Mouse (Mus musculus) hindbrain, embryonic 14.5 days (tissue): Measurements from ENCODE around the gene Rrm1. TPM values are rescaled to one million over a fixed set of nuclear protein-coding genes. Genes with fewer than 3 reads are reported as not detected.
A peak's percentile ranks its signal among the peaks of the same experiment; 100 is the strongest.
"Not testable (repeated sequence)": the region's sequence is repeated elsewhere in the genome, so short reads cannot be mapped to it uniquely, and the experiment has no call there.

Experiments used
- ATAC-seq: fragments of 200-750 bp; cut with Nextera tagmentation; 2 replicates; pipeline ENCODE4 v1.8.0; 2017; ENCODE audit warnings: moderate number of reproducible peaks, mild to moderate bottlenecking, moderate TSS enrichment, moderate library complexity; ENCODE audit not compliant: low FRiP score
- DNase-seq: peaks from one replicate; pipeline ENCODE4 v3.0.0-alpha.2; 2015; ENCODE audit warnings: low spot score
- H3K27ac ChIP-seq: fragments of 300-500 bp; sonication (generic); 2 replicates; pipeline ENCODE4 v1.5.1; 2014; ENCODE audit warnings: mild to moderate bottlenecking, moderate library complexity
- H3K27me3 ChIP-seq: fragments of 300-500 bp; sonication (generic); 2 replicates; pipeline ENCODE4 v1.6.1; 2014; ENCODE audit warnings: mild to moderate bottlenecking, low read length, mixed read lengths; ENCODE audit not compliant: control insufficient read depth, insufficient read depth
- H3K36me3 ChIP-seq: fragments of 300-500 bp; sonication (generic); replicated peaks from 2 replicates; pipeline ENCODE4 v1.6.1; 2014; ENCODE audit not compliant: control insufficient read depth, insufficient read depth
- H3K4me1 ChIP-seq: fragments of 300-500 bp; sonication (generic); replicated peaks from 2 replicates; pipeline ENCODE4 v1.6.1; 2014; ENCODE audit warnings: antibody characterized with exemption, low read length, mixed read lengths; ENCODE audit not compliant: control insufficient read depth, insufficient read depth
- H3K4me2 ChIP-seq: fragments of 300-500 bp; sonication (generic); replicated peaks from 2 replicates; pipeline ENCODE4 v1.6.1; 2014; ENCODE audit warnings: mild to moderate bottlenecking, moderate library complexity
- H3K4me3 ChIP-seq: fragments of 300-500 bp; sonication (generic); replicated peaks from 2 replicates; pipeline ENCODE4 v1.5.1; 2014; ENCODE audit warnings: mild to moderate bottlenecking, low read length
- H3K9ac ChIP-seq: fragments of 300-500 bp; sonication (generic); 2 replicates; pipeline ENCODE4 v1.6.1; 2014
- H3K9me3 ChIP-seq: fragments of 300-500 bp; sonication (generic); 2 replicates; pipeline ENCODE4 v1.6.1; 2016; ENCODE audit warnings: low read length; ENCODE audit not compliant: control insufficient read depth
- WGBS: fragments of 180-500 bp; shearing (Covaris S2); extraction: QIAGEN DNeasy Blood & Tissue Kit; methylation state at CpG from one replicate; pipeline ENCODE4 v1.1.7; 2014; 5-methylcytosine and 5-hydroxymethylcytosine counted together
- polyA plus RNA-seq: library from polyadenylated mRNA; unstranded; fragments of >200 nt; fragmentation: Nextera tagmentation; extraction: Ambion mirVana; gene quantifications from 2 replicates; pipeline ENCODE4 v1.2.1, GENCODE M21; 2014

The Rrm1 gene
- polyA plus RNA-seq, 1 experiment from 2014 or later: 44.1 TPM

- Histone ChIP-seq H3K4me1 (no peaks in the 10 kb centered on the region), H3K27ac (no peak within 1 kb of the TSS), H3K36me3 (no peaks in the 10 kb centered on the region), H3K4me3 (no peak within 1 kb of the TSS), H3K27me3 (no peaks in the 10 kb centered on the region), H3K9ac (no peak within 1 kb of the TSS), H3K9me3 (no peaks in the 10 kb centered on the region), H3K4me2 (no peak within 1 kb of the TSS)
- ATAC-seq (no peak), DNase-seq (no peak)
- WGBS: 94% methylated on average over 4 of the region's 4 CpGs
Observed at GRCm38 (mm10) chr7:102481579-102481978, 40.1 kb downstream of the Rrm1 start, which contains the start of gene Olfr543. Gene Olfr543, minus strand, starts transcription at chr7:102481679.

GRCm38 (mm10) chr7:102483665-102484064 is 42.2 kb downstream of the Rrm1 start:
- ATAC-seq (no peak), DNase-seq (no peak)
- Histone ChIP-seq H3K4me3 (no peak overlapping the region), H3K36me3 (no peaks in the 10 kb centered on the region), H3K9ac (no peak overlapping the region), H3K4me2 (no peak overlapping the region), H3K27me3 (no peaks in the 10 kb centered on the region), H3K4me1 (no peaks in the 10 kb centered on the region), H3K27ac (no peak overlapping the region), H3K9me3 (no peaks in the 10 kb centered on the region)
- 95% methylated on average over 2 of the region's 2 CpGs for WGBS

GRCm38 (mm10) chr7:102484766-102485165 is 43.3 kb downstream of the Rrm1 start:
- not testable (repeated sequence) for H3K4me2 ChIP-seq, H3K27me3 ChIP-seq, H3K9me3 ChIP-seq, ATAC-seq, H3K27ac ChIP-seq, H3K36me3 ChIP-seq, H3K4me1 ChIP-seq, DNase-seq, H3K9ac ChIP-seq, H3K4me3 ChIP-seq
- 71% methylated on average over 6 of the region's 8 CpGs for WGBS

GRCm38 (mm10) chr7:102486105-102486504 is 44.6 kb downstream of the Rrm1 start:
- no peak overlapping the region for H3K4me2 ChIP-seq
- WGBS: 83% methylated on average over 1 of the region's 1 CpGs
- ATAC-seq (no peak), DNase-seq (no peak)
- no peak overlapping the region for H3K4me3 ChIP-seq
- H3K27me3 ChIP-seq: no peaks in the 10 kb centered on the region
- no peak overlapping the region for H3K9ac ChIP-seq
- H3K9me3 ChIP-seq: no peaks in the 10 kb centered on the region
- H3K4me1 ChIP-seq: no peaks in the 10 kb centered on the region
- H3K27ac ChIP-seq: no peak overlapping the region
- H3K36me3 ChIP-seq: no peaks in the 10 kb centered on the region

GRCm38 (mm10) chr7:102488161-102488560 is 46.7 kb downstream of the Rrm1 start, which contains the start of gene Olfr544:
Gene Olfr544, minus strand, starts transcription at chr7:102488313.
- ATAC-seq (no peak), DNase-seq (no peak)
- Histone ChIP-seq H3K9ac (no peak within 1 kb of the TSS), H3K4me1 (no peaks in the 10 kb centered on the region), H3K27ac (no peak within 1 kb of the TSS), H3K4me3 (no peak within 1 kb of the TSS), H3K27me3 (no peaks in the 10 kb centered on the region), H3K4me2 (no peak within 1 kb of the TSS), H3K36me3 (no peaks in the 10 kb centered on the region), H3K9me3 (no peaks in the 10 kb centered on the region)
- 61% methylated on average over 1 of the region's 1 CpGs for WGBS

- H3K27ac ChIP-seq, ATAC-seq, H3K4me1 ChIP-seq, H3K4me2 ChIP-seq, H3K4me3 ChIP-seq, DNase-seq, H3K27me3 ChIP-seq, H3K9ac ChIP-seq, H3K36me3 ChIP-seq, H3K9me3 ChIP-seq: not testable (repeated sequence)
- WGBS: 61% methylated on average over 7 of the region's 7 CpGs
Observed at GRCm38 (mm10) chr7:102494416-102494815, 52.9 kb downstream of the Rrm1 start.

- WGBS: 67% methylated on average over 3 of the region's 3 CpGs
- Histone ChIP-seq H3K36me3 (no peaks in the 10 kb centered on the region), H3K27ac (no peak within 1 kb of the TSS), H3K27me3 (no peaks in the 10 kb centered on the region), H3K9ac (no peak within 1 kb of the TSS), H3K4me1 (no peaks in the 10 kb centered on the region), H3K4me3 (no peak within 1 kb of the TSS), H3K9me3 (no peaks in the 10 kb centered on the region), H3K4me2 (no peak within 1 kb of the TSS)
- ATAC-seq (no peak), DNase-seq (no peak)
Observed at GRCm38 (mm10) chr7:102499473-102499872, 58.0 kb downstream of the Rrm1 start, which contains the start of gene Olfr545. Gene Olfr545, minus strand, starts transcription at chr7:102499573.

GRCm38 (mm10) chr7:102501986-102502385 is 60.5 kb downstream of the Rrm1 start:
- no peaks in the 10 kb centered on the region for H3K36me3 ChIP-seq
- ATAC-seq (no peak), DNase-seq (no peak)
- WGBS: 78% methylated on average over 5 of the region's 5 CpGs
- no peak overlapping the region for H3K9ac ChIP-seq
- H3K4me2 ChIP-seq: no peak overlapping the region
- H3K27me3 ChIP-seq: no peaks in the 10 kb centered on the region
- no peak overlapping the region for H3K27ac ChIP-seq
- no peaks in the 10 kb centered on the region for H3K4me1 ChIP-seq
- no peaks in the 10 kb centered on the region for H3K9me3 ChIP-seq
- H3K4me3 ChIP-seq: no peak overlapping the region

- H3K36me3 ChIP-seq: no peaks in the 10 kb centered on the region
- DNase-seq (peak; percentile 82), ATAC-seq (peak; percentile 81)
Observed at GRCm38 (mm10) chr7:102506848-102507247, 65.4 kb downstream of the Rrm1 start.

GRCm38 (mm10) chr7:102508066-102508465 is 66.6 kb downstream of the Rrm1 start:
- Histone ChIP-seq H3K4me1 (no peaks in the 10 kb centered on the region), H3K27me3 (0 out of 2 replicates have a peak, but pooled peaks cover 2% of the 10 kb centered on the region), H3K9me3 (no peaks in the 10 kb centered on the region), H3K9ac (no peak overlapping the region), H3K4me3 (no peak overlapping the region), H3K4me2 (no peak overlapping the region), H3K27ac (no peak overlapping the region), H3K36me3 (no peaks in the 10 kb centered on the region)
- WGBS: 94% methylated on average over 9 of the region's 9 CpGs
- DNase-seq (no peak), ATAC-seq (no peak)

More at GRCm38 (mm10) chr7:102506848-102507247, 65.4 kb downstream of the Rrm1 start:
- WGBS: 48% methylated on average over 3 of the region's 3 CpGs
- Histone ChIP-seq H3K4me3 (no peak overlapping the region), H3K4me1 (no peaks in the 10 kb centered on the region), H3K9ac (no peak overlapping the region), H3K9me3 (no peaks in the 10 kb centered on the region), H3K4me2 (no peak overlapping the region), H3K27me3 (0 out of 2 replicates have a peak, but pooled peaks cover under 1% of the 10 kb centered on the region), H3K27ac (no peak overlapping the region)
